Mouse (Mus musculus): ENCODE data around the gene Ptpn5.

The Ptpn5 gene

DNA sequence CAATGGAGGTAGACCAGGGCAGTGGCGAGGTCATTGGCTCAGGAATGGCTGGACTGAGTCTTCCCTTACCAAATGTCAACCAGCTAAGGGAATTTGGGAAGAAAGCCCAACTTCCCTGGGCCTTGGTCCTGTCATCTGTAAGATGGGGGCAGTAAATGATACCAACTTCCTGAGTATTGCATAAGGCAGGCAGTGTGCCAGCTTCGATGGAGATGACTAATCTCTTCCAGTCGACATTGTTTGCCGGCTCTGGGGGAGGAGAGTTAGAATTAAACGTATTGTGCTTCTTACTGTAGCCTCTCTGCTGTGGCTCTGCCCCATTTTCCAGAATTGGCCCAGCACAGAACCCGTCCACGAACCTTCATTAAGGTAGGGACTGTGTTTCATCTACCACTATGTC lies 23.0 kb downstream of the Ptpn5 start:
- DNase-seq, result no peak

DNA sequence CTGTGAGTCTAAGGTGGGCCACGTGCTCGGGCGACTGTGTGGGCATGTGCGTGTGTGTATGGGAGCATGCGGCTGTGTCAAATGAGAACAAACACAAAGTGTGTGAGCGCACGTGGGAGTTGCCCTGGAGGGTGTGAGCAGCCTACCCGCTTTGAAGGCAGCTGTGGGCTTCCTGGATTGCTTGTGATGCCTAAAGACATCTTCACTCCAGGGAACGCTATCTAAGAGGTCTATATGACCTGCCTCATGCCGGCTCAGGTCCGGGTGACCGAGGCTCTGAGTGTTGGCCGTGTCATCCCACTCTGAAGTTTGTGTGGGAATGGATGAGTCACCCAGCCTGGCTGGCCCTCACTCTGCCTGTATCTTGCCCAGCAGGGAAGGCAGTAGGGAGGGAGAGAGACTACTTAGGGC lies 24.7 kb downstream of the Ptpn5 start:
- no peak for DNase-seq

DNA sequence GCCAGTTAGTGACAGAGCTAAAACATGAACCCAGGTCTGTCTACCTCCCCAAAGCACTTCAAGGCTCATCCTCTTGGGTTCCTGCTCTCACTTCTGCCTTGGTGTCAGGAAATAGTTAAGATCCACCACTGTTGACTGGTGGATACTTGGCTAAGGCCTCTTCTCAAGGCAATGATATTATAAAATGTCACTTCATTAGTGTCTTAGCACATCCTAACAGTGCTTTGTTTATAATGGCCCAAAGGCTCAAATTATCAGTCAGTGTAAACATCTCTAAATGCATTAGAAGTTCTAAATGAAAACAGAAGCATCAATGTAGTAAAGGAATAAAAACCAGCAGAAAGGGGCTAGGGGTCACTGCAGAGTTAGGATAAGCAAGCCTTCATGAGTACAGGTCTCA lies 26.5 kb downstream of the Ptpn5 start:
- DNase-seq, result no peak

- no peak for DNase-seq
Observed at GRCm38 (mm10) chr7:47103671-47104414, 29.6 kb downstream of the Ptpn5 start.

DNA sequence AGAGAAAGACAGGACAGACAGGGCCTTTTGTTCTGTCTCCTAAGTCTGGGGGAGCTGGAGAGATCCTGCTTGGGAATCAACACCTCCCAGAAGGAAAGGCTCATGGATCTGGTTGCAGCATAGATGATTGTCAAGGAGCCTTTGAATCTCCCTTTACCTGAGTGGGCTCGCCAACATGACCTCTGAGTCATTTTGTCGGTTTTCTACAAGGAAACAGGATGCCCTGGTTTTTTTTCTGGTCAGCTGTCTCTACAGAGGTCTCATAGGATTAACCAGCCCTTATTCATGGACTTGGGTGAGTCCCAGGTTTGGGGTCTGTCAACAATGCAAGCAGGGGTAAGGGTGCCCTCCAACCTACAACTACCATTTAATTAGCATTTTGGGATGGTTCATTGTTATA lies 30.5 kb downstream of the Ptpn5 start:
- DNase-seq, result no peak

DNA sequence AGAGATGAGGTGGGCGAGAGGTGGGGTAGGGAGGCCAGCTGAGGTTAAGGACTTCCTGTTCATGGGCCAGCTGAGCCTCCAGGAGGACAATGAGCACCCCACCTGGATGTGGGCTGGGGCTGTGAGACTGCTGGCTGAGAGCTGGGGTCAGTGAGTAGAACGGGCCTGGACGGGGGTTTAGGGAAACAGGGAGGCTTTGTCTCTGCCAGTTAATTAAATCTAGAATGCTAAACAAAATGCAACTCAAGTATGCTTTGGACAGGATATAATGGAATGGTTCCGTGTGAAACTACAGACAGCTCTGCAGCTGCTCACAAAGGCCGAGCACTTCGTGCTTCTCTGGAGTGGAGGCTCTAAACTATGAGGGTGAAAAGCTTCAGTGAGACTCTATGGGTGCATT lies 32.9 kb downstream of the Ptpn5 start:
- DNase-seq, result no peak

DNA sequence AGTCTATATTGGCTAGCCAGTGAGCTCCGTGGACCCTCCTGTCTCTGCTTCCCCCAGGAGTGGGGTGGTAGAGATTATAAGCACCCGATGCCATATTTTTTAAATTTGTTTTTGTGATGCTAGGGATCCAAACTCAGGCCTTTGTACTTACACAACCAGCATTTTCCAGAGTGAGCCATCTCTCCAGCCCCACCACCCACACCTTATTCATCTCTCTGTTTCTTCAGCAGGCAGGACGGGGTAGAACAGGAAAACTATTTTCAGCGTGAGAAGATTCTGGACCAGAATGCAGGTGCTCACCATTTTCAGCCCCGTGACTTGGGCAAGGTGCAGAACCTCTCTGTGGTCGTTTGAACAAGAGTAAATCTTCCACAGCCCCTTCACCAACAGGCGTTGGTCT lies 34.2 kb downstream of the Ptpn5 start:
- DNase-seq, result no peak

DNA sequence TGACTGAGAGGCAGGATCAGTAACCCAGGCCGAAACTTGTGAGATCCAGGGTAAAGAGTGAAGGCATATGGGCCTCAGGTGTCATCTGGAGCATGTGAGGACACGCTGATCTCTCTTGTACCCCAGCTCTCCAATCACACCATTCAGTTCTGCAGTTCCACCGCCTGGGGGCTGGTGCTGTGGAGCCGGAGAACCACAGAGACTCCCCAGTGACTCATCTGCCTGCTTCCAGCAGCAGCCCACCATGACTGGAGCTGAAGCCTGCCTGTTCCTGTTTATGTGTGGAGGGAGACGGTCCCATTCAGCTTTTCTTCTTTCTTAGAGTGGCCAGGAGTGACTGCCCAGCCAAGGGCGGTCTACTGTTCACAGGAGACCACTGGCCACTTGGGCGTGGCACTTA lies 35.4 kb downstream of the Ptpn5 start:
- no peak for DNase-seq

DNA sequence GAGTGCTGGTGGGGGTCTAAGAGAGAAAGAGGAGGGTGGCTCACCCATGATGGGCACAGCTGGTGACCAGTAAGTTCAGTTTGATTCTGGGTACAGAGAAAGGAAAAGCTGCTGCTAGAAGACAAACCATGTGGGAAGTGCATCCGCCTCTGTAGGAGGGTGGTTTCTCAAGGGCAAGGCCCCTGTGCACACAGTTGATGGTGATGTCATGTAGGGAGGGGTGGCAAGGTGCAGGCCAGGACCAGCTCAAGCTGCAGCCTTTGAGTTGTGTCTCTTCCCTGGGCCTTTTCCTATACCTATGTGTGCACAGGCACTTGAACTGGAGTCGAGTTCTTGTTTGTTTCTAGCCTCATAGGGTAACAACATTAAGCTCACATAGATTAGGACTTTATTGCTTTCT lies 38.5 kb downstream of the Ptpn5 start:
- no peak for DNase-seq

- DNase-seq, result no peak
Observed at GRCm38 (mm10) chr7:47093935-47094334, 39.5 kb downstream of the Ptpn5 start.

- no peak for DNase-seq
Observed at GRCm38 (mm10) chr7:47085075-47085474, 48.4 kb downstream of the Ptpn5 start.

DNA sequence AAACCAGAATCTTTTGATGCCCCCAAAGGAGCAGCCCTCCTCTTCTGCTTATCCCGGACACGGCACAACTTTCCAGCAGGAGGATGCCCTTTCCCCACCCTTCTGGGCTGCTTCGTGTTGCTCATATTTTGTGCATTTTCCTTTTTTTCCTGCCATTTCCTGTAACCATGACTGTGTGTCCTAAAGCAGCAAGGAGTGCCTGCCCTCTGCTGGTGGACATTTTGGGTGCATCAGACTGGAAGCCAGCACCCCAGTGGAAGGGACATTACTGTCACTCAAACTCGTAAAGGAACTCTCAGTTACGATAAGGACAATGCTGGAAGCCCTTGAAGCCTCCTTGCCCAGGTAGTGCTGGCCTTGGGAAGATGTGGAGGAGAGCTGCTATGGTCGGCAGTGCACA lies 52.2 kb downstream of the Ptpn5 start:
- peak; percentile 72 to 91 for DNase-seq

DNA sequence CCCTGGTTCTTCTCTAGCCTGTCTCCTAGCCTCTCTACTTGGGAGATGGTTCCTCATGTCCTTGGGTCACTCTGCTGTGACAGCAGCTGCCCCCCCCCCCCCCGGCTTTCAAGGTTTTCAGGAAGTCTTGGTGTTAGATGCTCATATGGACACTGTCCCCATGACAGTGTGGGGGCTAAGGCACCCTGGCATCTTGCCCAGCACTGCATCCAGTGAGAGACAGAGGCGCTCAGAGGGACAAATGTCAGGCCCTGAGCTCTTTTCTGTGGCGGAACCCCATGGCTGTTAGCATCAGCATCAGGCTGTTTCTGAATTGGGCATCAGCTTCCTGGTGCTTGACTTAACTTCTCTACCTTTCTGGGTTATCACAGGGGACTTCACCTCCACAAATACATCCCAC lies 52.6 kb downstream of the Ptpn5 start:
- DNase-seq, result peak in 1 of 2 experiments; percentile 13

DNA sequence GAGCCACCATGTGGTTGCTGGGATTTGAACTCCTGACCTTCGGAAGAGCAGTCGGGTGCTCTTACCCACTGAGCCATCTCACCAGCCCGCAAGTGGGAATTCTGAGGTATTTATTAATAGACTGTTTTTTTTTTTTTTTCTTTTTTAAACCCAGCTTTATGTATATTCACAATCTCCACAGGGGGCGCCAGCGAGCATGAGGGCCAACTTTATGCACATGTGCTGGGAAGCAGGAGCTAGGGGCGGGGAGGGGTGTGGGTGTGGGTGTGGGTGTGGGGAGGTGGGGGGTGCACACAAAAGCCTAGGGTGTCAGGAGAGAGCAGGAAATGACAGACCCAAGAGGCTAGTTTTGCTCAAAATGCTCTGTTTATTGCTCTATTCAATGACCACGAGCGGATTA lies 56.0 kb downstream of the Ptpn5 start:
- peak in 1 of 2 experiments; percentile 77 for DNase-seq

DNA sequence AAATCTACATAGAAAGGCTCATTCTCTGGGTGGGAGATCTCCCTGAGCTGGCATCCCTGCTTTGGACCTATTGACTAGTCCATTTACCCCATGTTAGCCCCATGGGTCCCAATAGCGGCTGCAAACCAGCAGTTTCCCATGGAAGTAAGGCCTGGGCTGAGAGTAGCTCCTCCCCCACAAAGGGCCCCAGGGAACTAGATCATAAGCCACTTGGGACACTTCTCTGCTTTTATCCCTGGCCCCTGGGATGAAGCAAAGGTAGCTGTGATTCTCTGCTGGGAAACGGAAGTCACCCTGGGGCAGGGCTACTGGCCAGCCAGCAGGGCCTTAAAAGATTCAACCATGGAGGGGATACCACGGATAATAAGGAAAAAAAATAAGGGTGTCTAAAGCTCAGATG lies 56.8 kb downstream of the Ptpn5 start:
- no peak for DNase-seq

DNA sequence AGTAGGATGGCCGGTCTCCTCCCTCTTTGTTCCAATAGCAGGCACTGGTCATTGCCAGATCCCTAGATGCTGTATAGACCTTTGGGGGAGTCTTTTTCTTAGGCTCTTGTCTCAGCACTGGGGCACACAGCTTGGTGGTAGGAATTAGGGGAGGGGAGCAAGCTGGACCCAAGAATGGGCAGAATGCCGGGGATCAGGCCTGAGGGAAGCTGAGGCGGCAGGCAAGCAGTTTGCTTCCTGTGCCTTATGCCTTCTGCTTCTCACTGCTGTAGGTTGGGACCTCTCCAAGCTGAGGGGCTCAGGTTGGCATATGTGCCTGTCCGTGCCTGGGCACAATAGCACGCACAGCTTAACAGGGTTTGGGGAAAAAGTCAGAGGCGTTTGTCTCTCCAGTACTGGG lies 57.3 kb downstream of the Ptpn5 start:
- DNase-seq, result peak in 1 of 2 experiments; percentile 11

DNA sequence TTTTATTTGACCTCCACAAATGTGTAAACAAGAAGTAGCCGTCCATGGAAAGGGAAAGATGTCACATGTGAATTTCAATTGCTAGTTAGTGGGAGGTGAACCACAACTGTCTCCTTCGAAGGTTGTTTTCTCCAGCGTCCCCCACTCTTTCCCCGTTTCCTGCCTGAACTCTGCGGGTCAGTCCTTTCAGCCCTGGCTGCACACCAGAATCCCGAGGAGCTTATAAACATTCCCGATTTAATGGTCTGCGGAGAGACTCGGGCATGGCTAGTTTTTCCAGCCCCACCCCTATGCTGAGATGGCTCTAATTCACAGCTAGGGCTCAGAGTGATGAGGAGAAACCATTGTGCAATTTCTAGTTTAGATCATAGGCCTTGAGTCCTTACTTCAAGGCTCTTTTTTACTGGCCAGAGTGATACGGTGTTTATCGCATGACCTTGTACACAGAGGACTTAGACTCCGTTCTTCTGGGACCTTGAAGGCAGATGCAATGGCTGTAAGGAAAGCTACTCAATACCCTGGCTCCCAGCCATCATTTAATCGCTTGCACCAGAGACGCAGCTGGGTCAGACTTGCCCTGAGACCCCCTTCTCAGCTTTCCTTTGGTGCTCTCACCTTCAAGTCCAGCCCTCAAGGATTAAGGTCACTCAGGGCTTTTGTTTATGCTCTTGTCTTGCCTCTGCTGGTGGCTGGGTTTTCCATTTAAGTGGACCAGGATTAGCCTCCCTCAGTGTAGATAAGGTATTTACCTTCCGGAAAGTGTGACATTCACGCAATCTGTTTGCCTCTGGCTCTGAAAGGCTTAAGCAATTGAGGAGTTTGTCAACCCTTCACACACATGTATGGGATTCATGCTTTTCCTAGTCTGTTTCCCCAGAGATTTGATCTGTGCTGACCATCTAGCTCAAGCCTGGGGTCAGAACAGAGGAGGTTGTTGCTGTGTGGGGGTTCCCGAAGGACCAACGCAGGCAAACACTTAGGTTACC lies 59.7 kb downstream of the Ptpn5 start:
- DNase-seq, result peak; percentile 72 to 78

DNA sequence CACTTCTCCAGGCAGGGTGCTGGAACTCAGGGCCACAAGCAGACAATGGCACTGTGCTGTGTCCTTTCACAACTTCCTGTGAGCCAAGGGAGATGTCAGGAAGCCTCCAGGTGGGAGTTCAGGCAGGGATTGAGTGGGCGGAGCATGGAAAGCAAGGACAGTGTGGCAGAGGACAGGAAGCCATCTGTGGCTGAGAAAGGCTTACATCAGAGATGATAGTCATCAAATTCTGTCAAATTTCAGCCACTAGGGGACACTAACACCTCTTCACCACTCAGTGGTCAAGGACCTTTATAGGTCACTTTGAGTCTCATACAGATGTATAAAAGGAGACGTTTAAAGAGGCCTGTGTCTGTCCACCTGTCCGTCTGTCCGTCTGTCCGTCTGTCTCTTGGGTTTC lies 60.9 kb downstream of the Ptpn5 start:
- no peak for DNase-seq

- DNase-seq, result peak; percentile 26 to 47
Observed at GRCm38 (mm10) chr7:47067879-47068278, 65.6 kb downstream of the Ptpn5 start.

GRCm38 (mm10) chr7:47066942-47067341 lies 66.5 kb downstream of the Ptpn5 start:
- no peak for DNase-seq

GRCm38 (mm10) chr7:47061560-47061959 lies 71.9 kb downstream of the Ptpn5 start:
- DNase-seq, result no peak

DNA sequence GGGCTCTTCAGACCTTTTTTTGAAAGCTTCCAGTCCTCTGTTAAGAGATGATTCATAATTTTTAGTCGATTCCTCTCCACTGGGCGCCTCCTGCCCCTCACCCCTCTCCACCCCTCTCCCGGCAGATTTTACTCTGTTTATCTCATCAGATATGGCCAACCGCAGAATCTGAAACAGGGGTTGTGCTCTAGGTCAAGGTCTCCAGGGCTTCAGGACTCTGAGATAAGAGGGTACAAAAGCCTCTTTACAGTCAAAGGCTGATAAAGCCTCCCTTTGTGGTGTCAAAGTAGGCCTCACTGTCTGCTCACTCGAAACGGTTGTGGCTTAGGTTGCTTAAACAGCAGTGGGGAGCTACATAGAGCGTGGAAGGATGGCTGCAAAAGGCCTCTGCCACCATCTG lies 74.1 kb downstream of the Ptpn5 start:
- no peak for DNase-seq

DNA sequence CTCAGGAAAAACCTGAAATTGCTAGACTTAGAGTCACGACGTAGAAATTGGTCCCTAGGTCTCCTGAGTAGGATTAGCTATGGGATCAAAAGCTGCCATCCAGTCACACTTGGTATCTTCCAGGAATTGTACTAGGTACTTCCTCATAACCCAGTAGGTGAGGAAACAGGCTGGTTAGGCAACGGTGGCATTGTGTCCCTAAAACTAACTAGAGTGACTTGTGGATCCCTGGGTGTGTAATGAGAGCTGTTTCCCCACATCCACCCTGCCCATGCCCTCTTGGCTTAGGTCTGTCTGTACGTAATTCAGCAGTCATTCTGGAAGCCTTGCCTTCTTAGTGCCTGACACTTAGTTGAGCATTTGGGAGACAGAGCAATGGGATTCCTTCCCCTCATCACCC lies 77.2 kb downstream of the Ptpn5 start:
- DNase-seq, result no peak

DNA sequence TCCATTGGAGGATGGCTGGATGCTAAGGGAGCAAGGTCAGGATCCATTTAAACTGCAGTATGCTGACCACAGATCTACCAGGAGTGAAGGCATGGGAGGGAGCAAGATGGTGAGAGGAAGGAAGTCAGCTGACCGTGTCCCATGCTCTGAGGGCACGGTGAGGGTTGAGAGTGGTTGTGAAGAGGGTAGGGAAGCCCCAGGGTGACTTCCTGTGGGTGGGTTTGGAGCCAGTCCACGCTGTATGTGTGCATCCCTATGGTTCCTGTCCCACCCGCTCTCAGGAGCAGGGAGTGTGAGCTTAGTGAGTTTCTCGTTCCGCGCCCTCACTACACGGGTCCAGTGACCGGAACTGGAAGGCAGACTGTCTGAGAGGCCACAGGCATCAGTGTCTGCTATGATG lies 77.7 kb downstream of the Ptpn5 start:
- peak; percentile 26 to 38 for DNase-seq

Measured in kidney, postnatal 36 days (tissue).